Mouse (Mus musculus) limb, embryonic 14.5 days (tissue): ENCODE measurements around the gene Rrnad1. TPM values are rescaled to one million over a fixed set of nuclear protein-coding genes. Genes with fewer than 3 reads are reported as not detected.

Source experiments
- ATAC-seq: fragments of 200-750 bp; cut with Nextera tagmentation; 2 replicates; pipeline ENCODE4 v1.8.0; 2017; ENCODE audit warnings: low read depth, moderate number of reproducible peaks, moderate TSS enrichment; ENCODE audit not compliant: low FRiP score
- DNase-seq: peaks from one replicate; pipeline ENCODE4 v3.0.0-alpha.2; 2015; ENCODE audit warnings: low spot score
- H3K27ac ChIP-seq: fragments of 300-500 bp; sonication (generic); replicated peaks from 2 replicates; pipeline ENCODE4 v1.5.1; 2014; ENCODE audit warnings: low read depth, mild to moderate bottlenecking, low read length, moderate library complexity, mixed read lengths
- H3K27me3 ChIP-seq: fragments of 300-500 bp; sonication (generic); 2 replicates; pipeline ENCODE4 v1.6.1; 2014; ENCODE audit warnings: low read length, mixed read lengths; ENCODE audit not compliant: control insufficient read depth, insufficient read depth
- H3K36me3 ChIP-seq: fragments of 300-500 bp; sonication (generic); 2 replicates; pipeline ENCODE4 v1.6.1; 2014; ENCODE audit warnings: mild to moderate bottlenecking, low read length, moderate library complexity, mixed read lengths; ENCODE audit not compliant: control insufficient read depth, insufficient read depth
- H3K4me1 ChIP-seq: fragments of 300-500 bp; sonication (generic); 2 replicates; pipeline ENCODE4 v1.6.1; 2014; ENCODE audit warnings: antibody characterized with exemption, low read length, mixed read lengths; ENCODE audit not compliant: control insufficient read depth, insufficient read depth
- H3K4me2 ChIP-seq: fragments of 300-500 bp; sonication (generic); replicated peaks from 2 replicates; pipeline ENCODE4 v1.6.1; 2014; ENCODE audit warnings: low read depth, mild to moderate bottlenecking, low read length, moderate library complexity; ENCODE audit not compliant: severe bottlenecking
- H3K4me3 ChIP-seq: fragments of 300-500 bp; sonication (generic); replicated peaks from 2 replicates; pipeline ENCODE4 v1.5.1; 2014; ENCODE audit warnings: low read length
- H3K9ac ChIP-seq: fragments of 300-500 bp; sonication (generic); 2 replicates; pipeline ENCODE4 v1.6.1; 2014; ENCODE audit warnings: mild to moderate bottlenecking, low read depth, low read length, moderate library complexity; ENCODE audit not compliant: severe bottlenecking
- H3K9me3 ChIP-seq: fragments of 300-500 bp; sonication (generic); 2 replicates; pipeline ENCODE4 v1.6.1; 2016; ENCODE audit warnings: low read length; ENCODE audit not compliant: control insufficient read depth
- POLR2A ChIP-seq: fragments of 200-500 bp; IDR thresholded peaks from 2 replicates; pipeline ENCODE4 v1.8.0; 2012; ENCODE audit warnings: inconsistent platforms, mild to moderate bottlenecking, moderate library complexity, borderline replicate concordance; ENCODE audit not compliant: insufficient read depth, insufficient read length; ENCODE audit errors: extremely low read depth
- WGBS: fragments of 180-500 bp; shearing (Covaris S2); extraction: QIAGEN DNeasy Blood & Tissue Kit; methylation state at CpG from one replicate; pipeline ENCODE4 v1.1.7; 2014; 5-methylcytosine and 5-hydroxymethylcytosine counted together
- polyA plus RNA-seq, 2 experiments: library from polyadenylated mRNA; depleted of rRNA in 1 of 2; stranded (reverse) in 1 of 2; unstranded in 1 of 2; fragments of >200 nt; fragmentation: Nextera tagmentation in 1 of 2; extraction: Ambion mirVana in 1 of 2; gene quantifications; 2 replicates each; pipeline versions ENCODE4 v1.2.1 to v1.2.3; 2012 to 2014

Gene Rrnad1
- polyA plus RNA-seq, 2 experiments = 15.6 to 53.6 TPM

- no peak for TF ChIP-seq POLR2A
- Histone ChIP-seq H3K9me3 (no peaks in the 10 kb centered on the region), H3K9ac (peak overlapping the region; percentile 40), H3K27ac (peak overlapping the region; percentile 88), H3K36me3 (peaks cover 20% of the 10 kb centered on the region), H3K27me3 (no peaks in the 10 kb centered on the region), H3K4me1 (peaks cover 58% of the 10 kb centered on the region), H3K4me2 (peak overlapping the region; percentile 76), H3K4me3 (no peak overlapping the region)
- 12% methylated on average over 12 of the region's 12 CpGs for WGBS
- ATAC-seq = 0 out of 2 replicates have a peak, but pooled peaks have one; percentile 13
- DNase-seq = peak; percentile 46
Measured at GRCm38 (mm10) chr3:87945781-87946540, 15.4 kb upstream of the Rrnad1 start.

- no peak for TF ChIP-seq POLR2A
- H3K27me3 ChIP-seq = no peaks in the 10 kb centered on the region
- peak overlapping the region; percentile 1; the same call in 1 of the 2 replicates for H3K4me2 ChIP-seq
- H3K9me3 ChIP-seq = no peaks in the 10 kb centered on the region
- H3K4me1 ChIP-seq = peaks cover 50% of the 10 kb centered on the region
- H3K4me3 ChIP-seq = no peak overlapping the region
- 0 out of 2 replicates have a peak overlapping the region, but pooled peaks have one; percentile 41 for H3K9ac ChIP-seq
- peak; percentile 58 for DNase-seq
- H3K27ac ChIP-seq = peak overlapping the region; percentile 88
- 15% methylated on average over 4 of the region's 4 CpGs for WGBS
- peak; percentile 19; the same call in 1 of the 2 replicates for ATAC-seq
- peaks cover 29% of the 10 kb centered on the region for H3K36me3 ChIP-seq
Measured at GRCm38 (mm10) chr3:87944838-87945600, 14.5 kb upstream of the Rrnad1 start.

GRCm38 (mm10) chr3:87943586-87943985 lies 13.1 kb upstream of the Rrnad1 start:
- DNase-seq = no peak
- H3K9me3 ChIP-seq = no peaks in the 10 kb centered on the region
- H3K27ac ChIP-seq = no peak overlapping the region
- WGBS = 46% methylated on average over 7 of the region's 7 CpGs
- H3K4me1 ChIP-seq = peaks cover 46% of the 10 kb centered on the region
- ATAC-seq = no peak
- no peak overlapping the region for H3K9ac ChIP-seq
- peaks cover 44% of the 10 kb centered on the region for H3K36me3 ChIP-seq
- no peaks in the 10 kb centered on the region for H3K27me3 ChIP-seq
- no peak overlapping the region for H3K4me3 ChIP-seq
- no peak overlapping the region for H3K4me2 ChIP-seq
- TF ChIP-seq POLR2A = no peak

GRCm38 (mm10) chr3:87942471-87942870 lies 12.0 kb upstream of the Rrnad1 start:
- Histone ChIP-seq H3K9me3 (no peaks in the 10 kb centered on the region), H3K4me3 (no peak overlapping the region), H3K4me1 (peaks cover 36% of the 10 kb centered on the region), H3K27ac (no peak overlapping the region), H3K27me3 (no peaks in the 10 kb centered on the region), H3K36me3 (peaks cover 55% of the 10 kb centered on the region), H3K4me2 (no peak overlapping the region), H3K9ac (no peak overlapping the region)
- ATAC-seq = no peak
- TF ChIP-seq POLR2A = no peak
- WGBS = 85% methylated on average over 2 of the region's 2 CpGs
- no peak for DNase-seq

- no peak overlapping the region for H3K9ac ChIP-seq
- no peaks in the 10 kb centered on the region for H3K9me3 ChIP-seq
- DNase-seq = no peak
- H3K4me1 ChIP-seq = peaks cover 17% of the 10 kb centered on the region
- H3K27me3 ChIP-seq = no peaks in the 10 kb centered on the region
- TF ChIP-seq POLR2A = no peak
- H3K36me3 ChIP-seq = peaks cover 68% of the 10 kb centered on the region
- H3K4me2 ChIP-seq = no peak overlapping the region
- no peak overlapping the region for H3K4me3 ChIP-seq
- WGBS = 58% methylated on average over 5 of the region's 5 CpGs
- no peak overlapping the region for H3K27ac ChIP-seq
- ATAC-seq = no peak
Measured at GRCm38 (mm10) chr3:87940611-87941010, 10.1 kb upstream of the Rrnad1 start.
